Mouse (Mus musculus) splenic B cell, adult 2 months (primary cell): ENCODE measurements at regions not wholly inside any gene's neighbourhood (a gene's known extent, or its start where the extent isn't known, plus 50 kb on each side); places are given as distances from the start of the nearest gene placed in this dataset.

Source experiments
- DNase-seq: peaks from one replicate; pipeline ENCODE4 v3.0.0-alpha.2; 2011; ENCODE audit warnings: low read depth, low spot score
- H3K27me3 ChIP-seq: 2 replicates; pipeline ENCODE4 v1.6.1; 2012; ENCODE audit warnings: mild to moderate bottlenecking, low read length, moderate library complexity, mixed read lengths; ENCODE audit not compliant: control insufficient read depth, poor library complexity, insufficient read depth, severe bottlenecking
- H3K36me3 ChIP-seq: 2 replicates; pipeline ENCODE4 v1.6.1; 2012; ENCODE audit warnings: mild to moderate bottlenecking, low read length, moderate library complexity, mixed read lengths; ENCODE audit not compliant: control insufficient read depth, poor library complexity, insufficient read depth, severe bottlenecking

- Histone ChIP-seq H3K36me3 (no peaks in the 10 kb centered on the region), H3K27me3 (no peaks in the 10 kb centered on the region)
- DNase-seq, result no peak
Observed at GRCm38 (mm10) chr13:53996867-53997266, 58.6 kb downstream of the Drd1 start.

- H3K27me3 ChIP-seq, result no peaks in the 10 kb centered on the region
- no peak for DNase-seq
Observed at GRCm38 (mm10) chr13:53992863-53993451, 62.5 kb downstream of the Drd1 start.

GRCm38 (mm10) chr13:53979226-53979625 lies 76.3 kb downstream of the Drd1 start:
- no peaks in the 10 kb centered on the region for H3K27me3 ChIP-seq
- DNase-seq, result no peak
- H3K36me3 ChIP-seq, result no peaks in the 10 kb centered on the region

More at GRCm38 (mm10) chr13:53992863-53993451, 62.5 kb downstream of the Drd1 start:
- H3K36me3 ChIP-seq, result no peaks in the 10 kb centered on the region

- no peaks in the 10 kb centered on the region for H3K36me3 ChIP-seq
- H3K27me3 ChIP-seq, result no peaks in the 10 kb centered on the region
- DNase-seq, result no peak
Observed at GRCm38 (mm10) chr13:53969421-53969820, 86.1 kb downstream of the Drd1 start.

GRCm38 (mm10) chr13:53956167-53956566 lies 99.3 kb downstream of the Drd1 start:
- Histone ChIP-seq H3K27me3 (no peaks in the 10 kb centered on the region), H3K36me3 (no peaks in the 10 kb centered on the region)
- no peak for DNase-seq

- no peaks in the 10 kb centered on the region for H3K36me3 ChIP-seq
- DNase-seq, result no peak
- no peaks in the 10 kb centered on the region for H3K27me3 ChIP-seq
Observed at GRCm38 (mm10) chr13:53948056-53948455, 107.4 kb downstream of the Drd1 start.

- DNase-seq, result no peak
- no peaks in the 10 kb centered on the region for H3K36me3 ChIP-seq
- no peaks in the 10 kb centered on the region for H3K27me3 ChIP-seq
Observed at GRCm38 (mm10) chr13:53945681-53946080, 109.8 kb downstream of the Drd1 start.

GRCm38 (mm10) chr13:53941005-53941747 lies 114.3 kb downstream of the Drd1 start:
- Histone ChIP-seq H3K27me3 (no peaks in the 10 kb centered on the region), H3K36me3 (no peaks in the 10 kb centered on the region)
- DNase-seq, result no peak

GRCm38 (mm10) chr13:53935174-53935699 lies 120.3 kb downstream of the Drd1 start:
- H3K36me3 ChIP-seq, result no peaks in the 10 kb centered on the region
- no peak for DNase-seq
- no peaks in the 10 kb centered on the region for H3K27me3 ChIP-seq

GRCm38 (mm10) chr13:53934457-53934856 lies 121.0 kb downstream of the Drd1 start:
- Histone ChIP-seq H3K36me3 (no peaks in the 10 kb centered on the region), H3K27me3 (no peaks in the 10 kb centered on the region)
- no peak for DNase-seq

GRCm38 (mm10) chr13:53926128-53926527 lies 129.4 kb downstream of the Drd1 start:
- Histone ChIP-seq H3K36me3 (no peaks in the 10 kb centered on the region), H3K27me3 (no peaks in the 10 kb centered on the region)
- no peak for DNase-seq

GRCm38 (mm10) chr13:53924433-53924832 lies 131.1 kb downstream of the Drd1 start:
- no peak for DNase-seq
- H3K36me3 ChIP-seq, result no peaks in the 10 kb centered on the region
- no peaks in the 10 kb centered on the region for H3K27me3 ChIP-seq

- no peaks in the 10 kb centered on the region for H3K27me3 ChIP-seq
- no peak for DNase-seq
- no peaks in the 10 kb centered on the region for H3K36me3 ChIP-seq
Observed at GRCm38 (mm10) chr13:53923721-53924374, 131.7 kb downstream of the Drd1 start.

- no peak for DNase-seq
- no peaks in the 10 kb centered on the region for H3K27me3 ChIP-seq
- no peaks in the 10 kb centered on the region for H3K36me3 ChIP-seq
Observed at GRCm38 (mm10) chr13:53921796-53922195, 133.7 kb downstream of the Drd1 start.

GRCm38 (mm10) chr13:53919851-53920381 lies 135.6 kb downstream of the Drd1 start:
- DNase-seq, result no peak
- Histone ChIP-seq H3K36me3 (no peaks in the 10 kb centered on the region), H3K27me3 (no peaks in the 10 kb centered on the region)
